Mouse (Mus musculus): ENCODE data around the gene Pnkd. TPM values are rescaled to one million over a fixed set of nuclear protein-coding genes. Genes with fewer than 3 reads are reported as not detected.

Pnkd gene
- polyA plus RNA-seq, 1 experiment from 2014 or later = 149 TPM

- Histone ChIP-seq H3K9me3 (ENCODE audit: low read length) (no peaks in the 10 kb centered on the region), H3K4me1 (ENCODE audit: insufficient read depth, low read length) (peaks cover 7% of the 10 kb centered on the region; the same call in 1 of the 2 replicates), H3K27me3 (ENCODE audit: insufficient read depth, low read length) (no peaks in the 10 kb centered on the region), H3K27ac (ENCODE audit: low read length) (no peak overlapping the region), H3K4me2 (replicated peaks; ENCODE audit: low read depth, low read length) (peak overlapping the region; percentile 14; the same call in 1 of the 2 replicates), H3K9ac (replicated peaks; ENCODE audit: low read length) (no peak overlapping the region), H3K4me3 (ENCODE audit: low read length) (no peak overlapping the region), H3K36me3 (ENCODE audit: insufficient read depth, low read length) (no peaks in the 10 kb centered on the region)
- WGBS = 63% methylated on average over 17 of the region's 17 CpGs
- ATAC-seq (ENCODE audit: low FRiP score, low TSS enrichment) = peak; percentile 37; the same call in 1 of the 2 replicates
Measured at GRCm38 (mm10) chr1:74362325-74363229, 77.8 kb downstream of the Pnkd start.

DNA sequence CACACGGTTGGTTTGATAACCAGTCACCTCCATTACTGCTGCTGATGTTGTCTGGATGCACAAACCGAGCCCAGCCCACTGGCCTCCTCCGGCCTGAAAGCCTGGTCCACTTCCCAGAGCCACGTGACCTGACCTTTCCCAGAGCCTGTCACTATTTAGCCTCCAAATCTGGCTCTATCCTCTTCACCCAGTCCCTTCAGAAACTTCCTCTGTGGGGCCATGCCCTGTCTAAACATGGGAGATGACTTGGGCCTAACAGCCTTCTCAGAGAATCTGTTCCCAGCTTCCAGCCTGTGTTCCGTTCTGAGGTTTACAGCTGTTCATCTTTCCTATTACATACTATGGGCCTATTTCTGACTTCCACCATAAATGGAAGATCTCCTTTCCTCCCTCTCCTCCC, 78.7 kb downstream of the Pnkd start:
- Histone ChIP-seq H3K4me1 (ENCODE audit: insufficient read depth, low read length) (peaks cover 15% of the 10 kb centered on the region), H3K4me3 (ENCODE audit: low read length) (no peak overlapping the region), H3K27ac (ENCODE audit: low read length) (0 out of 2 replicates have a peak overlapping the region, but pooled peaks have one; percentile 17), H3K27me3 (ENCODE audit: insufficient read depth, low read length) (no peaks in the 10 kb centered on the region), H3K9ac (replicated peaks; ENCODE audit: low read length) (no peak overlapping the region), H3K36me3 (ENCODE audit: insufficient read depth, low read length) (no peaks in the 10 kb centered on the region), H3K4me2 (replicated peaks; ENCODE audit: low read depth, low read length) (no peak overlapping the region), H3K9me3 (ENCODE audit: low read length) (no peaks in the 10 kb centered on the region)
- no peak for ATAC-seq (ENCODE audit: low FRiP score, low TSS enrichment)
- 47% methylated on average over 5 of the region's 5 CpGs for WGBS

GRCm38 (mm10) chr1:74364270-74364669, 79.5 kb downstream of the Pnkd start:
- Histone ChIP-seq H3K27ac (ENCODE audit: low read length) (no peak overlapping the region), H3K36me3 (ENCODE audit: insufficient read depth, low read length) (no peaks in the 10 kb centered on the region), H3K4me3 (ENCODE audit: low read length) (no peak overlapping the region), H3K4me1 (ENCODE audit: insufficient read depth, low read length) (peaks cover 16% of the 10 kb centered on the region), H3K4me2 (replicated peaks; ENCODE audit: low read depth, low read length) (no peak overlapping the region), H3K9me3 (ENCODE audit: low read length) (no peaks in the 10 kb centered on the region), H3K9ac (replicated peaks; ENCODE audit: low read length) (no peak overlapping the region), H3K27me3 (ENCODE audit: insufficient read depth, low read length) (no peaks in the 10 kb centered on the region)
- ATAC-seq (ENCODE audit: low FRiP score, low TSS enrichment) = no peak
- WGBS = 65% methylated on average over 8 of the region's 8 CpGs

GRCm38 (mm10) chr1:74367886-74368645, 83.3 kb downstream of the Pnkd start:
- Histone ChIP-seq H3K4me3 (ENCODE audit: low read length) (peak overlapping the region; percentile 40), H3K4me2 (replicated peaks; ENCODE audit: low read depth, low read length) (peak overlapping the region; percentile 57), H3K4me1 (ENCODE audit: insufficient read depth, low read length) (peaks cover 14% of the 10 kb centered on the region), H3K27ac (ENCODE audit: low read length) (0 out of 2 replicates have a peak overlapping the region, but pooled peaks have one; percentile 8), H3K9ac (replicated peaks; ENCODE audit: low read length) (peak overlapping the region; percentile 56), H3K9me3 (ENCODE audit: low read length) (no peaks in the 10 kb centered on the region), H3K27me3 (ENCODE audit: insufficient read depth, low read length) (no peaks in the 10 kb centered on the region), H3K36me3 (ENCODE audit: insufficient read depth, low read length) (no peaks in the 10 kb centered on the region)
- ATAC-seq (ENCODE audit: low FRiP score, low TSS enrichment) = peak; percentile 83
- WGBS = 20% methylated on average over 34 of the region's 34 CpGs

DNA sequence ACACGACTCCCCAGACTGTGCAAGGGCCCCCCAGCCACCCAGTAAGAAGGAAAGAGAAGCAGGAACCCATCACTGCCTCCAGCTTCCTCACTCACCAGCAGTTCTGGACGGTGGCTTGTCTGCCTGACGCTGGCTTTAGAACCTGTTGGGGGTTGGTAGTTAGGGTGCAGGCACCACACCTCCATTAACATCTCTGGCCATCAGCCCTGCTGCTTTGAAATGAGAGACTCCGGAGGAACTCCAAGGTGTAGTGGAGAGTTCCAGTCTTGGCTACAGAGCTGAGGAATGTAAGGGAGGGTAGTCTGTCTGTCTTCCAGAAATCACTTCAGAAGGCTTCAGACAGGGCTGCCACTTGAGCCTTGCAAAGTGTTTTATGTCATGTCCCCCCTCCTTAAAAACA, 85.3 kb downstream of the Pnkd start:
- Histone ChIP-seq H3K9ac (replicated peaks; ENCODE audit: low read length) (no peak overlapping the region), H3K36me3 (ENCODE audit: insufficient read depth, low read length) (no peaks in the 10 kb centered on the region), H3K27me3 (ENCODE audit: insufficient read depth, low read length) (no peaks in the 10 kb centered on the region), H3K4me3 (ENCODE audit: low read length) (no peak overlapping the region), H3K4me1 (ENCODE audit: insufficient read depth, low read length) (peaks cover 9% of the 10 kb centered on the region; the same call in 1 of the 2 replicates), H3K9me3 (ENCODE audit: low read length) (no peaks in the 10 kb centered on the region), H3K4me2 (replicated peaks; ENCODE audit: low read depth, low read length) (no peak overlapping the region), H3K27ac (ENCODE audit: low read length) (no peak overlapping the region)
- 30% methylated on average over 3 of the region's 4 CpGs for WGBS
- ATAC-seq (ENCODE audit: low FRiP score, low TSS enrichment) = no peak

GRCm38 (mm10) chr1:74373372-74373771, 88.6 kb downstream of the Pnkd start:
- no peak overlapping the region for H3K4me2 ChIP-seq (replicated peaks; ENCODE audit: low read depth, low read length)
- WGBS = 77% methylated on average over 4 of the region's 4 CpGs
- H3K4me3 ChIP-seq (ENCODE audit: low read length) = no peak overlapping the region
- H3K4me1 ChIP-seq (ENCODE audit: insufficient read depth, low read length) = 0 out of 2 replicates have a peak, but pooled peaks cover 2% of the 10 kb centered on the region
- H3K9me3 ChIP-seq (ENCODE audit: low read length) = no peaks in the 10 kb centered on the region
- no peaks in the 10 kb centered on the region for H3K27me3 ChIP-seq (ENCODE audit: insufficient read depth, low read length)
- no peak for ATAC-seq (ENCODE audit: low FRiP score, low TSS enrichment)
- H3K9ac ChIP-seq (replicated peaks; ENCODE audit: low read length) = no peak overlapping the region
- H3K27ac ChIP-seq (ENCODE audit: low read length) = no peak overlapping the region
- no peaks in the 10 kb centered on the region for H3K36me3 ChIP-seq (ENCODE audit: insufficient read depth, low read length)

- 65% methylated on average over 8 of the region's 8 CpGs for WGBS
- no peak within 1 kb of the TSS for H3K4me3 ChIP-seq (ENCODE audit: low read length)
- H3K27ac ChIP-seq (ENCODE audit: low read length) = no peak within 1 kb of the TSS
- H3K9me3 ChIP-seq (ENCODE audit: low read length) = no peaks in the 10 kb centered on the region
- H3K4me1 ChIP-seq (ENCODE audit: insufficient read depth, low read length) = no peaks in the 10 kb centered on the region
- no peak within 1 kb of the TSS for H3K4me2 ChIP-seq (replicated peaks; ENCODE audit: low read depth, low read length)
- H3K27me3 ChIP-seq (ENCODE audit: insufficient read depth, low read length) = no peaks in the 10 kb centered on the region
- H3K36me3 ChIP-seq (ENCODE audit: insufficient read depth, low read length) = no peaks in the 10 kb centered on the region
- no peak for ATAC-seq (ENCODE audit: low FRiP score, low TSS enrichment)
- H3K9ac ChIP-seq (replicated peaks; ENCODE audit: low read length) = no peak within 1 kb of the TSS; the same call in 1 of the 2 replicates
Measured at GRCm38 (mm10) chr1:74374980-74375379, 90.2 kb downstream of the Pnkd start, which contains the start of gene Slc11a1. Slc11a1 (plus strand) TSS chr1:74375195.

- H3K4me2 ChIP-seq (replicated peaks; ENCODE audit: low read depth, low read length) = no peak overlapping the region
- no peak overlapping the region for H3K9ac ChIP-seq (replicated peaks; ENCODE audit: low read length)
- no peak overlapping the region for H3K4me3 ChIP-seq (ENCODE audit: low read length)
- H3K9me3 ChIP-seq (ENCODE audit: low read length) = no peaks in the 10 kb centered on the region
- 61% methylated on average over 10 of the region's 10 CpGs for WGBS
- no peak overlapping the region for H3K27ac ChIP-seq (ENCODE audit: low read length)
- H3K27me3 ChIP-seq (ENCODE audit: insufficient read depth, low read length) = no peaks in the 10 kb centered on the region
- no peaks in the 10 kb centered on the region for H3K4me1 ChIP-seq (ENCODE audit: insufficient read depth, low read length)
- ATAC-seq (ENCODE audit: low FRiP score, low TSS enrichment) = no peak
- no peaks in the 10 kb centered on the region for H3K36me3 ChIP-seq (ENCODE audit: insufficient read depth, low read length)
Measured at GRCm38 (mm10) chr1:74375561-74375960, 90.8 kb downstream of the Pnkd start.

GRCm38 (mm10) chr1:74376396-74376795, 91.7 kb downstream of the Pnkd start:
- WGBS = 76% methylated on average over 4 of the region's 4 CpGs
- H3K4me2 ChIP-seq (replicated peaks; ENCODE audit: low read depth, low read length) = no peak overlapping the region
- ATAC-seq (ENCODE audit: low FRiP score, low TSS enrichment) = no peak

More at GRCm38 (mm10) chr1:74376396-74376795, 91.7 kb downstream of the Pnkd start:
- Histone ChIP-seq H3K9me3 (ENCODE audit: low read length) (no peaks in the 10 kb centered on the region), H3K9ac (replicated peaks; ENCODE audit: low read length) (no peak overlapping the region), H3K36me3 (ENCODE audit: insufficient read depth, low read length) (no peaks in the 10 kb centered on the region), H3K27me3 (ENCODE audit: insufficient read depth, low read length) (no peaks in the 10 kb centered on the region), H3K27ac (ENCODE audit: low read length) (no peak overlapping the region), H3K4me1 (ENCODE audit: insufficient read depth, low read length) (no peaks in the 10 kb centered on the region), H3K4me3 (ENCODE audit: low read length) (no peak overlapping the region)
